Mouse (Mus musculus) Muller cell, postnatal 12 days (primary cell): ENCODE measurements around the gene Mtx1.
"Not testable (repeated sequence)": the region's sequence is repeated elsewhere in the genome, so short reads cannot be mapped to it uniquely, and the experiment has no call there.

Source experiments
- DNase-seq: peaks from one replicate; pipeline ENCODE4 v3.0.0-alpha.2; 2015; ENCODE audit errors: inconsistent ontology term

The Mtx1 gene

GRCm38 (mm10) chr3:89242331-89242895 is 15.5 kb upstream of the Mtx1 start:
- peak; percentile 39 for DNase-seq

DNA sequence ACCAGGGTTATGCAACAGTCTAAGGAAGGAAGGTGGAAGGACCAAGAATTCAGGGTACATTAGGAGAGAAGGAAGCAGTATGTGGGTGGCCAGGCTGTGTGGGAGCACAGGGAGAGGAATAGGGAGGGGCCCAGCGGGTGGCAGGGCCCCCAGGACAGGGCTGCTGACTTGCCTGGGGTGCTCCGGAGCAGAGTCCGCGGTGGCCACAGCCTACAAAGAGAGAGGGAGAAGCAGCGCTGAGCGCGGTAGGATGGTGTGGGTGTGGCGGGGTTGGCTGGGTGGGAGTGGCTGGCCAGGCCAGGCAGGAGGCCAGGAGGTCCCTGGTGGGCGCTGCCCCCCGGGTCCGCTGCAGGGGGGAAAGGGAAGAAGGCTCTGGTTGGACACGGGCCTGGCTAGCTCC is 11.6 kb upstream of the Mtx1 start:
- DNase-seq = no peak

GRCm38 (mm10) chr3:89237682-89238081 is 10.8 kb upstream of the Mtx1 start:
- no peak for DNase-seq

- no peak for DNase-seq
These were observed 9.6 kb upstream of the Mtx1 start for GRCm38 (mm10) chr3:89236516-89236915.

- no peak for DNase-seq
These were observed 6.7 kb upstream of the Mtx1 start for GRCm38 (mm10) chr3:89233562-89234110.

DNA sequence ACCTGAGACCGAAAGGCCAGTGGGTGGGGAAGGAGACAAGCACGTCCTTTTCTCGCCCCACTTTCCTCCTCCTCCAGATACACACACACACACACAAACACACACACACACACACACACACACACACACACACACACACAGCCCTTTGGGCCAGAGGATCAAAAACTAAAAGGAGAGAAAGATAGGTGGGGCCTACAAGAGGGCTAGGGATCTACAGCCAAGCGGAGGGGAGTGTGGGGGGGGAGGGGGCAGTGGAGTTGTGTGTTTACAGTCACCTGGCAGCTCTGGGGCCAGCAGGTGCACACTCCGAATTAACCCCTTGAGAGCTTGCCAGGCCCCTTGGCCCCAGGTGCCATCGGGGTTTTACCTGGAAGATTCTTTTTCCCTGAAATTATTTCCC is 5.7 kb upstream of the Mtx1 start:
- DNase-seq = no peak

- no peak for DNase-seq
These were observed 4.9 kb upstream of the Mtx1 start for GRCm38 (mm10) chr3:89231772-89232275.

GRCm38 (mm10) chr3:89231345-89231744 is 4.5 kb upstream of the Mtx1 start:
- DNase-seq = no peak

GRCm38 (mm10) chr3:89230561-89230960 is 3.7 kb upstream of the Mtx1 start:
- DNase-seq = no peak

DNA sequence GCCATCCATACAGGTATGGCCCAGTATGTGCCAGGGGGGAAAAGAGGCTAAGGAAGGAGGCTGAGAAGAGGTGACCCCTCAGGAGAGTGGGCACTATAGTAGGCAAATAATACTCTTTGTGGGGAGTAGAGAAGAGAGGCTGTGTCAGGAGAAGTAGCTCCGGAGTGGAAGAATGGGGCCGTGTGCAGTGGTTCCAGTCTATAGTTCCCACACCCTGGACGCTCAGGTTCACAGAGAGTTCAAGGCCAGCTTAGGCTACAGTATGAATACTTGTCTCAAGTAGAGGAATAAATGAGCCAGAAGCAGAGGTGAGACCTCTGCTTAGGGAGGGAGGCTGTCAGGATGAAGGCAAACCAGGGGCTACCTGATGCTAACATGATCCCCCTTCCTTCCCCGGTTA is 2.4 kb upstream of the Mtx1 start:
- DNase-seq = no peak

- no peak for DNase-seq
These were observed 1.9 kb upstream of the Mtx1 start, which contains the start of gene Muc1 for GRCm38 (mm10) chr3:89228836-89229235. Gene Muc1, plus strand, starts transcription at chr3:89229057.

DNA sequence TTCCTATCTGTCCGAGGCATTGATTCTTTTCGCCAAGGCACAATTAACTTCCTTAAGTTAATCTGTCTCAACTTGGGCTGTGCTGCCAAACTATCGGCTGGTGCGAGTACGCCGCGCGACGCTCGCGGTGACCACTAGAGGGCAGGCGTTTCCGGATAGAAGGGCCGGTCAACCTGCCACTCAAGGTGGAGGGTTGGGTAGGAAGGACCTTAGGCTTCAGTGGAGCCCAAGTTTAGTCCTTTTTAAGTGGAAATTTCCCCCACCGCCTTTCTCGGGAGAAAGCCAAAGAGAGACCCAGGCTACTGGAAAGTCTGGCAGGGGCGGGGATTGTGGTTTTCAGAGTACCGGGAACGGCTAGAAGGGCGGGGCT is 1.3 kb upstream of the Mtx1 start:
- DNase-seq = peak; percentile 92

DNA sequence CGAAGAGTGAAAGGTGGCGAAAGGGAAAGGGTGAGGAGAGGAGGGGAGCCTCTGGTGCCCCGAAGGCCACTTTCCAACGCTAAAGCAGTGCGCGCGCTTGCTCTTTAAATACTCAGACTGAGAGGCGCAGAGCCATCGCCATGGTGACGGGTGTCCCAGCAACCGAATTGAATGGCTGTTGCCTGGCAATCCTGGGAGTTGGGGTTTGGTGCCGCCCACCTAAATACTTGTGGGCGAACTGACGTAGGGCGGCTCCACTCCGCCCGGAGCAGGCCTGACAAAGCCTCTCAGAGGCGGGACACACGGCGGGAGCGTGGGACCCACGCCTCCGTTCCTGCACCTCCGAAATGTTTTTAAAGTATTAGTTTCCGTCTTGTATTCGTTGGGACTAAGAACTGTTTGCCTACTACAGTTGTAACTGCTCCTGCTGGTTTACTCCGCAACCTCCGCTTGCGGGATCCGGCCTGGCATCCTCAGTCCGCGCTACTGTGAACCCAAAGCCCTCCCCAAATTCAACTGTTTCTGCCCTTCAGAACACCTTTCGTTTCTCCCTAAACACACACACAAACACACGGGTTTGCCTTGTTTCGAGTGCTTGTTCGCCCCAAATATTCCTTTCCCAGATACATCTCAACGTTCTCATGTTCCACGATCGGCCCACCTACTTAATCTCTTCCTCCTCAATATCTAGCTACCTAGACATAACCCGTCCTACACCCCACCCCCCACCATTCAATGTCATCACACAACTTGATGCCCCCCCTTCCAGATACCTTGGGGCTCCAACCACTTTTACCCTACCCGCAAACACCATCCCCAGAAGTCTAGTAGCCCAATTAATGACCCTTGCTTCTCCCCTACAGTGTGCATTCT is 655 bp upstream of the Mtx1 start:
- DNase-seq = peak; percentile 97

GRCm38 (mm10) chr3:89226361-89226760 is 527 bp downstream of the Mtx1 start:
- no peak for DNase-seq

DNA sequence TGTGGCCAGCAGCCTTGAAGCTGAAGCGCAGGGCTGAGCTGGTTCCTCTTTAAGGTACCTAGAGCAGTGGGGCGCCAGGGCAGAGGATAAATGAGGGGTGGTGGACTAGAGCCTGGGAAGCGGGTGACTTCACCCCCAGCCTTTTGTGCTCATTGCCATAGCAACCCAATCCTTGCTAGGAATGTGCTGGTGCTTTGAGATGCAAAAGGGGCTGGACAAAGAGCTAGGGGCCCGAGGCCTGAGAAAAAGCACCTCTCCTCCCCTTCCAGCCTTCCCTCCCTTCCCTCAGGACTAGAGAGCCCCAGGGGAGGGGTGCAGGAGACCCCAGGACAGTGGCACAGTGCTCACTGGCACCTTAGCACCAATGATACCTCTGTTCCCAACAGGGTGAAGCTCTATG is 970 bp downstream of the Mtx1 start:
- peak; percentile 85 for DNase-seq

DNA sequence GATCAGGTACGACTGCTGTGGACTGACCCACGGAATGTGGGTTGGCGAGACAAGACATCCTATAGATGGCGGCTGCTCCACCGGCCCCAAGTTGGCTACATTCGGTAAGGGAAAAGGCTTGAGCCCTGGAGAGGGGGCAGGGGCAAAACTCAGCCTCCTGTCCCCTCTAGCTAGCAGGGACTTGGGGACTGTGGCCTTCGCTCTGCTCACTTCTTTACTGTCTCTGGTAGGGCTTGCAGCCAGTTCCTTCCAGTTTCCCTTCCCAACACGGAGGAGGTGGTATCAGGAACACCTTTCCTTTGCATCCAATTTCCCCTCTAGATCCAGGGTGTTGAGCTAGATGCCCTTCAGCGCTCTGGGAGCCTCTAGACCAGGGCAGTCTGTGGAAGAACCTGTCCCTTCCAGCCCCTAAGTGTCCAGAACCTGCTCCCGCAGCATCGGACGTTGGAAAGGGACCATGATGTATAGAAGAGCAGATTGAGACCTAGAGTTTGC is 1.5 kb downstream of the Mtx1 start:
- DNase-seq = no peak

DNA sequence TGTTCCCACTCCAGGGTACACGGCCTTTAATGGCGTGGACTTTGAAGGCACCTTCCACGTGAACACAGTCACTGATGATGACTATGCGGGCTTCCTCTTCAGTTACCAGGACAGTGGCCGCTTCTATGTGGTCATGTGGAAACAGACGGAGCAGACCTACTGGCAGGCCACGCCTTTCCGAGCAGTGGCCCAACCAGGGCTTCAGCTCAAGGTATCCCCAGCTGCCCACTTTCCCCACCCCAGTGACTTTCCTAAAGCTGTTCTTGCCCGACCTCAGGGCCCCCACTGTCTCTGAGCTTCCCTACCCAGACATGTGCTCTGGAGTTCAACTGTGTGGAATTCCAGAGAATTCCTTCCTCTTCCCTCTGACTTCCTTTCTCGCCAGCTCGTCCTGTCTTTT is 2.1 kb downstream of the Mtx1 start:
- DNase-seq = no peak

DNA sequence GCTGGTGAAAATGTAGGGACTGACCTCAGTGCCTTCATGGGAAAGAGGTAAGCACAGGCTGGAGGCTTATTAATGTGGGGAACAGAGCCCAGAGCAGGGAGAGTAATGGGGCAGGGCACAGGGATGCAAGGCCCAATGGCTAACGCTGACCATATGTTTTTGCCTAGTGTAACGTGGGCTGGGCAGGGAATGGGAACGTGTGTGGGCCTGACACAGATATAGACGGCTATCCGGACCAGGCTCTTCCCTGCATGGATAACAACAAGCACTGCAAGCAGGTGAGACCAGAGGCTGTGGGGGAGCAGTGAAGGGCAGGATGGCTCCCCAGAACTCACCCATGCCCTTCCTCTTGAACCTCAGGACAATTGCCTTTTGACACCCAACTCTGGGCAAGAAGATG is 5.7 kb downstream of the Mtx1 start:
- no peak for DNase-seq

DNA sequence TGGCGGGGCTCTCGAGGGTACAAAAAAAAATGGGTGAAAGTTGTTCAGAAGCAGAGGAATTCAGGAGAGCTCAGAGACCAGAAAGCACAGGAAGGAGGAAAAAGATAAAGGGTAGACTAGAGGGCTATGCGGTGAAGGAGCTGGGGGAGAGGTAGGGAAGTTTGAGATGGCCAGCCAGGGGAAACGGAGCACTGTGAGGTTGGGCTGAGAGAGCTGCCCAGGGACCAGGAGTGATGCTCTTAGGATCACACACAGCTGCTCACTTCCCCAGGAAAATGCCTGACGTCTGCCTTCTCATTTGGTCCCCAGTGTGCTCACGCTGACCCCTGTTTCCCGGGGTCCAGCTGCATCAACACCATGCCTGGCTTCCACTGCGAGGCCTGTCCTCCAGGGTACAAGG is 7.3 kb downstream of the Mtx1 start:
- no peak for DNase-seq

GRCm38 (mm10) chr3:89218271-89218670 is 8.6 kb downstream of the Mtx1 start:
- DNase-seq = no peak

- not testable (repeated sequence) for DNase-seq
These were observed 10.5 kb downstream of the Mtx1 start for GRCm38 (mm10) chr3:89216407-89216806.

- DNase-seq = peak; percentile 78
These were observed 11.0 kb downstream of the Mtx1 start for GRCm38 (mm10) chr3:89215853-89216252.
